Mouse (Mus musculus): ENCODE measurements at regions not wholly inside any gene's neighbourhood (a gene's known extent, or its start where the extent isn't known, plus 50 kb on each side); places are given as distances from the start of the nearest gene placed in this dataset.

- no peak for DNase-seq (ENCODE audit: low read depth, low spot score)
Observed at GRCm38 (mm10) chr3:49282679-49283078, 474.4 kb downstream of the Pcdh18 start.

GRCm38 (mm10) chr3:49278356-49278755 lies 478.8 kb downstream of the Pcdh18 start:
- DNase-seq (ENCODE audit: low read depth, low spot score) = no peak

DNA sequence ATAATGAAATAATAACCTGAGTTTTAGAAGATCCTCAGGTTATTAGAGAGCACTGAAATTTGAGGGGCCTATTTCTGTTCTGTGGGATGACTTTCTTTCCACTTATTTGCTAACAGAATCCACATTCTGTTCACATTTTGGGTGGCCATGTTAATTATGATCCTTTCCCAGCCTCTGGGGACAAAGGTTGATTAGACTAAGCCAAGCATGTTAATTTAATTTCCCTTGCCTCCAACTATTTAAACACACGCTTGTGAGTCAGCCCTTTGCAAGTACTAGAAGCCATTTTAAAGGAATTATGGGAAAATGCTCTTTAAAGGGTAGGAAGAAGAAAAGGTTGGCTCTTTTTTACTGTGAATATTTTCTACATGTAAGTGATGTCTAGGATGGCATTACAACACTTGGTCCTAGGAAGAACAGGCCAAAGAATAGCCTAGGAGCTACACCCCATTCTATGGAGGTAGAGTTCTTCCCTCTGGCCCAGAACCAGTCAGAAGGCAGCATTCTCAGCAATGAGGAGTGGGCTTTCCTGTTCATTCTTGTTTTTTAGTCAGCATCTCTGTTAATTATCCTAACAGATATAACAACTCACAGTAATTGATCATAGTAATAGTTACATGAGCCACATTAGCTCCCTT lies 482.7 kb downstream of the Pcdh18 start:
- no peak for DNase-seq (ENCODE audit: low read depth, low spot score)

GRCm38 (mm10) chr3:49266048-49266447 lies 491.1 kb downstream of the Pcdh18 start:
- peak; percentile 25 for DNase-seq (ENCODE audit: low read depth, low spot score)
